Mouse (Mus musculus): ENCODE results near the gene Pdzk1. TPM values are rescaled to one million over a fixed set of nuclear protein-coding genes. Genes with fewer than 3 reads are reported as not detected.
A peak's percentile ranks its signal among the peaks of the same experiment; 100 is the strongest.

The Pdzk1 gene
- polyA plus RNA-seq, 1 experiment from 2014 or later, result 0.16 TPM

- H3K4me3 ChIP-seq, result no peak overlapping the region
- H3K4me1 ChIP-seq (replicated peaks), result no peaks in the 10 kb centered on the region
- H3K27me3 ChIP-seq, result no peaks in the 10 kb centered on the region
- no peak overlapping the region for H3K9ac ChIP-seq
- peaks cover 69% of the 10 kb centered on the region for H3K36me3 ChIP-seq
- H3K4me2 ChIP-seq, result no peak overlapping the region
- ATAC-seq (ENCODE audit: low FRiP score, low read depth), result no peak
- H3K9me3 ChIP-seq, result no peaks in the 10 kb centered on the region
- H3K27ac ChIP-seq (replicated peaks), result no peak overlapping the region
- WGBS, result 91% methylated on average over 2 of the region's 2 CpGs
These were observed 41.2 kb downstream of the Pdzk1 start for GRCm38 (mm10) chr3:96870270-96870669.

GRCm38 (mm10) chr3:96871070-96871469, 42.0 kb downstream of the Pdzk1 start:
- Histone ChIP-seq H3K36me3 (peaks cover 70% of the 10 kb centered on the region), H3K4me2 (no peak overlapping the region), H3K4me1 (replicated peaks) (no peaks in the 10 kb centered on the region), H3K4me3 (no peak overlapping the region), H3K9ac (no peak overlapping the region), H3K27ac (replicated peaks) (no peak overlapping the region), H3K27me3 (no peaks in the 10 kb centered on the region), H3K9me3 (no peaks in the 10 kb centered on the region)
- WGBS, result 90% methylated on average over 8 of the region's 8 CpGs
- no peak for ATAC-seq (ENCODE audit: low FRiP score, low read depth)

- Histone ChIP-seq H3K4me2 (no peak overlapping the region), H3K27me3 (no peaks in the 10 kb centered on the region), H3K27ac (replicated peaks) (no peak overlapping the region), H3K36me3 (peaks cover 71% of the 10 kb centered on the region), H3K9ac (no peak overlapping the region), H3K4me3 (no peak overlapping the region), H3K4me1 (replicated peaks) (no peaks in the 10 kb centered on the region), H3K9me3 (no peaks in the 10 kb centered on the region)
- 91% methylated on average over 8 of the region's 8 CpGs for WGBS
- ATAC-seq (ENCODE audit: low FRiP score, low read depth), result no peak
These were observed 43.4 kb downstream of the Pdzk1 start for GRCm38 (mm10) chr3:96872501-96872900.

GRCm38 (mm10) chr3:96874808-96875571, 45.9 kb downstream of the Pdzk1 start:
- H3K9ac ChIP-seq, result no peak overlapping the region
- H3K27ac ChIP-seq (replicated peaks), result no peak overlapping the region
- no peak overlapping the region for H3K4me3 ChIP-seq
- no peaks in the 10 kb centered on the region for H3K4me1 ChIP-seq (replicated peaks)
- H3K27me3 ChIP-seq, result no peaks in the 10 kb centered on the region
- H3K4me2 ChIP-seq, result no peak overlapping the region
- 92% methylated on average over 7 of the region's 7 CpGs for WGBS
- H3K36me3 ChIP-seq, result peaks cover 59% of the 10 kb centered on the region
- ATAC-seq (ENCODE audit: low FRiP score, low read depth), result no peak
- H3K9me3 ChIP-seq, result no peaks in the 10 kb centered on the region

GRCm38 (mm10) chr3:96879536-96879935, 50.5 kb downstream of the Pdzk1 start:
- H3K9me3 ChIP-seq, result no peaks in the 10 kb centered on the region
- H3K27me3 ChIP-seq, result no peaks in the 10 kb centered on the region
- no peak overlapping the region for H3K4me3 ChIP-seq
- H3K27ac ChIP-seq (replicated peaks), result no peak overlapping the region
- peaks cover 42% of the 10 kb centered on the region for H3K36me3 ChIP-seq
- no peak overlapping the region for H3K4me2 ChIP-seq
- 92% methylated on average over 9 of the region's 9 CpGs for WGBS
- H3K4me1 ChIP-seq (replicated peaks), result no peaks in the 10 kb centered on the region
- no peak overlapping the region for H3K9ac ChIP-seq
- no peak for ATAC-seq (ENCODE audit: low FRiP score, low read depth)

- Histone ChIP-seq H3K9me3 (no peaks in the 10 kb centered on the region), H3K27me3 (no peaks in the 10 kb centered on the region), H3K9ac (no peak overlapping the region), H3K4me1 (replicated peaks) (no peaks in the 10 kb centered on the region), H3K4me2 (no peak overlapping the region), H3K27ac (replicated peaks) (no peak overlapping the region), H3K36me3 (peaks cover 38% of the 10 kb centered on the region), H3K4me3 (no peak overlapping the region)
- 87% methylated on average over 4 of the region's 4 CpGs for WGBS
- ATAC-seq (ENCODE audit: low FRiP score, low read depth), result no peak
These were observed 51.3 kb downstream of the Pdzk1 start for GRCm38 (mm10) chr3:96880385-96880784.

GRCm38 (mm10) chr3:96881557-96881956, 52.5 kb downstream of the Pdzk1 start:
- Histone ChIP-seq H3K4me1 (replicated peaks) (no peaks in the 10 kb centered on the region), H3K9ac (no peak overlapping the region), H3K36me3 (peaks cover 43% of the 10 kb centered on the region), H3K4me3 (no peak overlapping the region), H3K27me3 (no peaks in the 10 kb centered on the region), H3K4me2 (no peak overlapping the region), H3K9me3 (no peaks in the 10 kb centered on the region), H3K27ac (replicated peaks) (no peak overlapping the region)
- ATAC-seq (ENCODE audit: low FRiP score, low read depth), result no peak
- 83% methylated on average over 6 of the region's 6 CpGs for WGBS

- Histone ChIP-seq H3K4me2 (no peak overlapping the region), H3K4me3 (no peak overlapping the region), H3K27me3 (no peaks in the 10 kb centered on the region), H3K27ac (replicated peaks) (no peak overlapping the region), H3K4me1 (replicated peaks) (no peaks in the 10 kb centered on the region), H3K9me3 (no peaks in the 10 kb centered on the region), H3K9ac (no peak overlapping the region), H3K36me3 (peaks cover 45% of the 10 kb centered on the region)
- no peak for ATAC-seq (ENCODE audit: low FRiP score, low read depth)
- 96% methylated on average over 14 of the region's 14 CpGs for WGBS
These were observed 53.2 kb downstream of the Pdzk1 start for GRCm38 (mm10) chr3:96882061-96882849.

GRCm38 (mm10) chr3:96883690-96884089, 54.6 kb downstream of the Pdzk1 start:
- H3K36me3 ChIP-seq, result peaks cover 49% of the 10 kb centered on the region
- ATAC-seq (ENCODE audit: low FRiP score, low read depth), result no peak
- H3K4me1 ChIP-seq (replicated peaks), result no peaks in the 10 kb centered on the region

GRCm38 (mm10) chr3:96902336-96902999, 73.4 kb downstream of the Pdzk1 start:
- 90% methylated on average over 4 of the region's 4 CpGs for WGBS
- no peak overlapping the region for H3K4me2 ChIP-seq
- no peak for ATAC-seq (ENCODE audit: low FRiP score, low read depth)

More at GRCm38 (mm10) chr3:96883690-96884089, 54.6 kb downstream of the Pdzk1 start:
- no peak overlapping the region for H3K27ac ChIP-seq (replicated peaks)
- no peak overlapping the region for H3K9ac ChIP-seq
- H3K9me3 ChIP-seq, result no peaks in the 10 kb centered on the region
- H3K4me2 ChIP-seq, result no peak overlapping the region
- WGBS, result 93% methylated on average over 7 of the region's 7 CpGs
- H3K27me3 ChIP-seq, result no peaks in the 10 kb centered on the region
- no peak overlapping the region for H3K4me3 ChIP-seq

DNA sequence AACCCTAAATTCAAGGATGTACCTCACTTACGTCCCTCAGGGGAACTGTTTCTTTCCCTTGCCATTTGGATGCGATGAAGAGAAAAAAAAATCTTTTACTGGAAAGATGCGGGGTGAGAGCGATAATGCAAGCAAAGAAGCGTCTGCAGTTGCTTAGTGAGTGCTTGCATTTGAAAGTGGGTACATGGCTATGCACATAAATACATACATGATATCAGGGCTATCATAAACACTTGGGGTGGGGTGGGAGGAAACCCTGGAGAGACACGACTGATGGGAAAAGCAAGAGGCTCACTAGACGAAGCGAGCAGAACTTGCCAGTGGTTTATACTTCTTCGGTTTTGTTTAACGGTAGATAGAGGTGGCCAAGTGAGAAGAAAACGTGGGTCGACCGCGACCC, 75.3 kb downstream of the Pdzk1 start, which contains the start of gene Gja5:
Gene Gja5 (plus strand): TSS at position 301 of the 400 bp plus-strand sequence.
- 14% methylated on average over 14 of the region's 14 CpGs for WGBS
- no peak for ATAC-seq (ENCODE audit: low FRiP score, low read depth)
- Histone ChIP-seq H3K4me1 (replicated peaks) (peaks cover 15% of the 10 kb centered on the region), H3K27ac (replicated peaks) (peak within 1 kb of the TSS; percentile 71), H3K4me3 (peak within 1 kb of the TSS; percentile 86), H3K27me3 (peaks cover 10% of the 10 kb centered on the region; the same call in 1 of the 2 replicates), H3K9ac (peak within 1 kb of the TSS; percentile 91), H3K9me3 (no peaks in the 10 kb centered on the region), H3K36me3 (no peaks in the 10 kb centered on the region), H3K4me2 (peak within 1 kb of the TSS; percentile 71)

More at GRCm38 (mm10) chr3:96902336-96902999, 73.4 kb downstream of the Pdzk1 start:
- no peak overlapping the region for H3K4me3 ChIP-seq
- H3K27ac ChIP-seq (replicated peaks), result no peak overlapping the region
- H3K36me3 ChIP-seq, result peaks cover 8% of the 10 kb centered on the region
- H3K4me1 ChIP-seq (replicated peaks), result peaks cover 15% of the 10 kb centered on the region
- H3K9ac ChIP-seq, result no peak overlapping the region
- H3K9me3 ChIP-seq, result no peaks in the 10 kb centered on the region
- H3K27me3 ChIP-seq, result peaks cover 5% of the 10 kb centered on the region; the same call in 1 of the 2 replicates

All from hindbrain, embryonic 15.5 days (tissue).